Mouse (Mus musculus) kidney, embryonic 14.5 days (tissue): ENCODE measurements around the gene Setd5. TPM values are rescaled to one million over a fixed set of nuclear protein-coding genes. Genes with fewer than 3 reads are reported as not detected.

Experiments used
- ATAC-seq: fragments of 200-750 bp; cut with Nextera tagmentation; 2 replicates; pipeline ENCODE4 v1.8.0; 2017; ENCODE audit warnings: moderate number of reproducible peaks, mild to moderate bottlenecking, moderate TSS enrichment, moderate library complexity; ENCODE audit not compliant: low FRiP score, low TSS enrichment
- H3K27ac ChIP-seq: fragments of 300-500 bp; sonication (generic); 2 replicates; pipeline ENCODE4 v1.5.1; 2014; ENCODE audit warnings: low read depth, mild to moderate bottlenecking, low read length, moderate library complexity, mixed read lengths
- H3K27me3 ChIP-seq: fragments of 300-500 bp; sonication (generic); 2 replicates; pipeline ENCODE4 v1.6.1; 2014; ENCODE audit warnings: mild to moderate bottlenecking, low read length; ENCODE audit not compliant: control insufficient read depth, insufficient read depth
- H3K36me3 ChIP-seq: fragments of 300-500 bp; sonication (generic); 2 replicates; pipeline ENCODE4 v1.6.1; 2014; ENCODE audit warnings: low read length, mixed read lengths; ENCODE audit not compliant: control insufficient read depth, insufficient read depth
- H3K4me1 ChIP-seq: fragments of 300-500 bp; sonication (generic); 2 replicates; pipeline ENCODE4 v1.6.1; 2014; ENCODE audit warnings: low read length, mixed read lengths; ENCODE audit not compliant: control insufficient read depth, insufficient read depth
- H3K4me2 ChIP-seq: fragments of 300-500 bp; sonication (generic); replicated peaks from 2 replicates; pipeline ENCODE4 v1.6.1; 2014; ENCODE audit warnings: low read depth, mild to moderate bottlenecking, low read length
- H3K4me3 ChIP-seq: fragments of 300-500 bp; sonication (generic); 2 replicates; pipeline ENCODE4 v1.5.1; 2014; ENCODE audit warnings: mild to moderate bottlenecking, low read length
- H3K9ac ChIP-seq: fragments of 300-500 bp; sonication (generic); 2 replicates; pipeline ENCODE4 v1.6.1; 2014; ENCODE audit warnings: low read depth, mild to moderate bottlenecking, low read length, moderate library complexity
- H3K9me3 ChIP-seq: fragments of 300-500 bp; sonication (generic); 2 replicates; pipeline ENCODE4 v1.6.1; 2016; ENCODE audit warnings: low read length; ENCODE audit not compliant: control insufficient read depth
- WGBS: fragments of 180-500 bp; shearing (Covaris S2); extraction: QIAGEN DNeasy Blood & Tissue Kit; methylation state at CpG from one replicate; pipeline ENCODE4 v1.1.7; 2014; 5-methylcytosine and 5-hydroxymethylcytosine counted together
- polyA plus RNA-seq: library from polyadenylated mRNA; unstranded; fragments of >200 nt; fragmentation: Nextera tagmentation; extraction: Ambion mirVana; gene quantifications from 2 replicates; pipeline ENCODE4 v1.2.1, GENCODE M21; 2014

Gene Setd5
- polyA plus RNA-seq, 1 experiment from 2014 or later: 107 TPM

- H3K9me3 ChIP-seq: no peaks in the 10 kb centered on the region
- 100% methylated on average over 1 of the region's 1 CpGs for WGBS
- H3K9ac ChIP-seq: no peak overlapping the region
- H3K27ac ChIP-seq: no peak overlapping the region
- peaks cover 10% of the 10 kb centered on the region; the same call in 1 of the 2 replicates for H3K4me1 ChIP-seq
- H3K36me3 ChIP-seq: no peaks in the 10 kb centered on the region; the same call in 1 of the 2 replicates
- no peak overlapping the region for H3K4me3 ChIP-seq
- H3K4me2 ChIP-seq: no peak overlapping the region
- no peaks in the 10 kb centered on the region for H3K27me3 ChIP-seq
- ATAC-seq: no peak
These were observed 18.4 kb downstream of the Setd5 start for GRCm38 (mm10) chr6:113095547-113095946.

- Histone ChIP-seq H3K36me3 (no peaks in the 10 kb centered on the region), H3K4me2 (no peak overlapping the region), H3K9ac (no peak overlapping the region), H3K4me3 (no peak overlapping the region), H3K27ac (no peak overlapping the region), H3K4me1 (peaks cover 12% of the 10 kb centered on the region; the same call in 1 of the 2 replicates), H3K9me3 (no peaks in the 10 kb centered on the region), H3K27me3 (no peaks in the 10 kb centered on the region)
- 83% methylated on average over 5 of the region's 5 CpGs for WGBS
- ATAC-seq: no peak
These were observed 20.5 kb downstream of the Setd5 start for GRCm38 (mm10) chr6:113097662-113098061.

- no peaks in the 10 kb centered on the region for H3K9me3 ChIP-seq
- H3K27me3 ChIP-seq: no peaks in the 10 kb centered on the region
- peaks cover 5% of the 10 kb centered on the region; the same call in 1 of the 2 replicates for H3K36me3 ChIP-seq
- H3K9ac ChIP-seq: 0 out of 2 replicates have a peak overlapping the region, but pooled peaks have one; percentile 28
- H3K4me3 ChIP-seq: no peak overlapping the region
- H3K4me1 ChIP-seq: peaks cover 12% of the 10 kb centered on the region; the same call in 1 of the 2 replicates
- WGBS: 42% methylated on average over 5 of the region's 5 CpGs
- peak overlapping the region; percentile 39; the same call in 1 of the 2 replicates for H3K27ac ChIP-seq
- ATAC-seq: peak; percentile 76; the same call in 1 of the 2 replicates
- no peak overlapping the region; the same call in 1 of the 2 replicates for H3K4me2 ChIP-seq
These were observed 22.6 kb downstream of the Setd5 start for GRCm38 (mm10) chr6:113099640-113100289.

DNA sequence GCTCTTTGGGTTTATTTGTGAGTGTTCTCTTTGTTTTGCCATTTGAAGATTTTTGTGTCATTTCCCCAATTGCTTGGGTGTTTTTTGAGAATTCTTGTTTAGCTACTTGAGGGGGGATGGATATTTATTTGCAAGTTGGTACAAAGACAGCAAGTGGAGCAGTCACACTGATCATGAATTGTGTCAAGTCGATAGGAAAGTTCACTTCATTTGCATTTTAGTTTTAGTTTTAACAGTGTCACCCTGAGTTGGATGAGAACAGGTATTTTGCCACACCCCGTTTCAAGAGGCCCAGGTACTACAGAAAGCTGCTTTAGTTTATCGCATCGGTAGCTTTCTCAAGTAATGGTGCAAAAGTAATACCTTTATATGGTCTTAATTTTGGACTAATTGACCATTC lies 25.4 kb downstream of the Setd5 start:
- 83% methylated on average over 4 of the region's 4 CpGs for WGBS
- Histone ChIP-seq H3K4me1 (peaks cover 12% of the 10 kb centered on the region; the same call in 1 of the 2 replicates), H3K4me2 (no peak overlapping the region), H3K27ac (no peak overlapping the region), H3K9ac (no peak overlapping the region), H3K4me3 (no peak overlapping the region), H3K9me3 (no peaks in the 10 kb centered on the region), H3K27me3 (no peaks in the 10 kb centered on the region), H3K36me3 (peaks cover 18% of the 10 kb centered on the region)
- ATAC-seq: no peak

DNA sequence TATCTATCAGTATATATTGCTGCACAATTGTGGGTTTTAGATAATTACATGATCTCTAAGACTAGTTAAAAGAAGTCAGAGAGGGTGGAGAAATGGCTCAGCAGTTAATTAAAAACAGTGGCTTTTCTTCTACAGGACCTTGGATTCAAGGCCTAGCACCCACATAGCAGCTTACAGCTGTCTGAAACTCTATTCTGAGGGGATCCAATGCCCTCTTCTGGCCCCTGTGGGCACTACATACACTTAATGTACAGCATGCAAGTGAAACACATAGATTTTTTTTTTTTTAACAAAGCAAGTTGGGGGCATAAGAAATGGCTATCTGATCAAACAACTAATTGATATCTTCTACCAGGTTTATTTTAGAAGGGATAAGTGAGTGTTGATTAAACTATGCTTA lies 26.6 kb downstream of the Setd5 start:
- Histone ChIP-seq H3K27me3 (no peaks in the 10 kb centered on the region), H3K27ac (no peak overlapping the region), H3K4me3 (no peak overlapping the region), H3K9me3 (no peaks in the 10 kb centered on the region), H3K9ac (no peak overlapping the region), H3K4me1 (peaks cover 9% of the 10 kb centered on the region; the same call in 1 of the 2 replicates), H3K36me3 (peaks cover 22% of the 10 kb centered on the region), H3K4me2 (no peak overlapping the region)
- no peak for ATAC-seq

- no peak overlapping the region for H3K27ac ChIP-seq
- H3K27me3 ChIP-seq: no peaks in the 10 kb centered on the region
- H3K4me3 ChIP-seq: no peak overlapping the region
- H3K36me3 ChIP-seq: peaks cover 69% of the 10 kb centered on the region
- no peak overlapping the region for H3K9ac ChIP-seq
- no peak for ATAC-seq
- H3K9me3 ChIP-seq: no peaks in the 10 kb centered on the region
- H3K4me1 ChIP-seq: no peaks in the 10 kb centered on the region
- WGBS: 89% methylated on average over 3 of the region's 3 CpGs
- H3K4me2 ChIP-seq: no peak overlapping the region
These were observed 32.2 kb downstream of the Setd5 start for GRCm38 (mm10) chr6:113109378-113109777.

DNA sequence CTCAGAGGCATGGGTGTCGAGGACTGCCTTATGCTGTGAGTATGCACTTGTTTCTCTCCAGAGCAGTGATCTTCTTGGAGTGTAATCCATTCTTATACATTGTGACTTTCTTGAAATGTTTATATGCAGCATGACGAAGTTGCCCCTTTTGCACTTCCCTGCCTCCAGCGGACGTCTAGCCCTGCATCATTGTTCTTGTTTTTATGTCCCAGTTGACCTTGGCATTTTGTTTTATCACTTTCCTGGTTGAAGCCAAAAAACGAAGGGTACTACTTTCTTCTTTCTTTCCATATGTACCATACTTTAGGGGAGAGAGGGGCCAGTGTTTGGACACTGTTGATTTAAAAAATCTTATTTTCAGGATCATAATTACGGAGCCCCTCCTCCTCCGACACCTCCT lies 32.8 kb downstream of the Setd5 start:
- H3K36me3 ChIP-seq: peaks cover 69% of the 10 kb centered on the region
- no peak for ATAC-seq
- no peak overlapping the region for H3K4me2 ChIP-seq
- H3K9ac ChIP-seq: no peak overlapping the region
- no peak overlapping the region for H3K4me3 ChIP-seq
- no peaks in the 10 kb centered on the region for H3K9me3 ChIP-seq
- H3K27ac ChIP-seq: no peak overlapping the region
- WGBS: 79% methylated on average over 7 of the region's 7 CpGs
- H3K27me3 ChIP-seq: no peaks in the 10 kb centered on the region
- no peaks in the 10 kb centered on the region for H3K4me1 ChIP-seq

- Histone ChIP-seq H3K27me3 (no peaks in the 10 kb centered on the region), H3K4me1 (no peaks in the 10 kb centered on the region), H3K4me2 (no peak overlapping the region), H3K9ac (no peak overlapping the region), H3K27ac (no peak overlapping the region), H3K36me3 (peaks cover 89% of the 10 kb centered on the region), H3K4me3 (no peak overlapping the region), H3K9me3 (no peaks in the 10 kb centered on the region)
- 95% methylated on average over 10 of the region's 10 CpGs for WGBS
- no peak for ATAC-seq
These were observed 43.6 kb downstream of the Setd5 start for GRCm38 (mm10) chr6:113120806-113121205.

GRCm38 (mm10) chr6:113133360-113133759 lies 56.2 kb downstream of the Setd5 start:
- Histone ChIP-seq H3K27me3 (no peaks in the 10 kb centered on the region), H3K36me3 (peaks cover 79% of the 10 kb centered on the region), H3K4me1 (no peaks in the 10 kb centered on the region), H3K9me3 (no peaks in the 10 kb centered on the region), H3K9ac (no peak overlapping the region), H3K4me3 (no peak overlapping the region), H3K27ac (no peak overlapping the region), H3K4me2 (no peak overlapping the region)
- WGBS: 81% methylated on average over 2 of the region's 2 CpGs
- no peak for ATAC-seq
